Mouse (Mus musculus): ENCODE results near the gene Tfr2. TPM values are rescaled to one million over a fixed set of nuclear protein-coding genes. Genes with fewer than 3 reads are reported as not detected.

Tfr2 gene
- polyA plus RNA-seq, 1 experiment, result 0.68 TPM

DNA sequence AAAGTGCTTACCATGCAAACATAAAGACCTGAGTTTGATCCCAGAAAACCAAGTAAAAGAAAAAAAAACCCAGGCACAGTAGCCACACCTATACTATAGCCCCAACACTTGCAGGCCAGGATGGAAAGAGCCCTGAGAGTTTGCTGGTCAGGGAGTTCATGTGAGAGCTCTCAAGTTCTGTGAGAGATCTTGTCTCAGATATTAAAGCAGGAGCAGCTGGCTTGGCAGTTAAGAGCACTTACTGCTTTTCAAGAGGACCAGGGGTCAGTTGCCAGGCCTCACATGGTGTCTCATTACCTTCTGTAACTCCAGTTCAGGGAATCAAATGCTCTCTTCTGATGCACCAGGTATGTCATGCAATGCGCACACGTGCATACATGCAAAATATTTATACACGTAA, 34.9 kb upstream of the Tfr2 start:
- no peak overlapping the region for H3K4me3 ChIP-seq (ENCODE audit: insufficient read depth, low read length)
- no peak overlapping the region for H3K27ac ChIP-seq (ENCODE audit: insufficient read depth, low read length)
- peaks cover 3% of the 10 kb centered on the region; the same call in 1 of the 2 replicates for H3K4me1 ChIP-seq (ENCODE audit: control insufficient read depth, insufficient read depth, low read length)
- TF ChIP-seq POLR2A (IDR thresholded peaks at IDR 0.05; ENCODE audit: low read depth, low read length), result no peak
- TF ChIP-seq CTCF (IDR thresholded peaks at IDR 0.05; ENCODE audit: borderline replicate concordance, insufficient read depth, low read length), result no peak

- H3K4me3 ChIP-seq (ENCODE audit: insufficient read depth, low read length), result no peak overlapping the region
- TF ChIP-seq CTCF (IDR thresholded peaks at IDR 0.05; ENCODE audit: borderline replicate concordance, insufficient read depth, low read length), result no peak
- TF ChIP-seq POLR2A (IDR thresholded peaks at IDR 0.05; ENCODE audit: low read depth, low read length), result no peak
- no peak overlapping the region for H3K27ac ChIP-seq (ENCODE audit: insufficient read depth, low read length)
- H3K4me1 ChIP-seq (ENCODE audit: control insufficient read depth, insufficient read depth, low read length), result peaks cover 3% of the 10 kb centered on the region; the same call in 1 of the 2 replicates
These were observed 34.3 kb upstream of the Tfr2 start for GRCm38 (mm10) chr5:137535318-137535717.

GRCm38 (mm10) chr5:137537461-137537860, 32.2 kb upstream of the Tfr2 start:
- Histone ChIP-seq H3K27ac (ENCODE audit: insufficient read depth, low read length) (no peak overlapping the region), H3K4me1 (ENCODE audit: control insufficient read depth, insufficient read depth, low read length) (peaks cover 3% of the 10 kb centered on the region; the same call in 1 of the 2 replicates), H3K4me3 (ENCODE audit: insufficient read depth, low read length) (no peak overlapping the region)
- TF ChIP-seq CTCF (IDR thresholded peaks at IDR 0.05; ENCODE audit: borderline replicate concordance, insufficient read depth, low read length), result no peak
- no peak for TF ChIP-seq POLR2A (IDR thresholded peaks at IDR 0.05; ENCODE audit: low read depth, low read length)

- H3K4me3 ChIP-seq (ENCODE audit: insufficient read depth, low read length), result no peak overlapping the region
- H3K27ac ChIP-seq (ENCODE audit: insufficient read depth, low read length), result no peak overlapping the region
- no peak for TF ChIP-seq POLR2A (IDR thresholded peaks at IDR 0.05; ENCODE audit: low read depth, low read length)
- no peak for TF ChIP-seq CTCF (IDR thresholded peaks at IDR 0.05; ENCODE audit: borderline replicate concordance, insufficient read depth, low read length)
- no peaks in the 10 kb centered on the region for H3K4me1 ChIP-seq (ENCODE audit: control insufficient read depth, insufficient read depth, low read length)
These were observed 30.3 kb upstream of the Tfr2 start for GRCm38 (mm10) chr5:137539291-137539801.

- Histone ChIP-seq H3K4me3 (ENCODE audit: insufficient read depth, low read length) (no peak overlapping the region), H3K4me1 (ENCODE audit: control insufficient read depth, insufficient read depth, low read length) (no peaks in the 10 kb centered on the region), H3K27ac (ENCODE audit: insufficient read depth, low read length) (no peak overlapping the region)
- TF ChIP-seq POLR2A (IDR thresholded peaks at IDR 0.05; ENCODE audit: low read depth, low read length), result no peak
- TF ChIP-seq CTCF (IDR thresholded peaks at IDR 0.05; ENCODE audit: borderline replicate concordance, insufficient read depth, low read length), result no peak
These were observed 28.6 kb upstream of the Tfr2 start for GRCm38 (mm10) chr5:137540991-137541390.

DNA sequence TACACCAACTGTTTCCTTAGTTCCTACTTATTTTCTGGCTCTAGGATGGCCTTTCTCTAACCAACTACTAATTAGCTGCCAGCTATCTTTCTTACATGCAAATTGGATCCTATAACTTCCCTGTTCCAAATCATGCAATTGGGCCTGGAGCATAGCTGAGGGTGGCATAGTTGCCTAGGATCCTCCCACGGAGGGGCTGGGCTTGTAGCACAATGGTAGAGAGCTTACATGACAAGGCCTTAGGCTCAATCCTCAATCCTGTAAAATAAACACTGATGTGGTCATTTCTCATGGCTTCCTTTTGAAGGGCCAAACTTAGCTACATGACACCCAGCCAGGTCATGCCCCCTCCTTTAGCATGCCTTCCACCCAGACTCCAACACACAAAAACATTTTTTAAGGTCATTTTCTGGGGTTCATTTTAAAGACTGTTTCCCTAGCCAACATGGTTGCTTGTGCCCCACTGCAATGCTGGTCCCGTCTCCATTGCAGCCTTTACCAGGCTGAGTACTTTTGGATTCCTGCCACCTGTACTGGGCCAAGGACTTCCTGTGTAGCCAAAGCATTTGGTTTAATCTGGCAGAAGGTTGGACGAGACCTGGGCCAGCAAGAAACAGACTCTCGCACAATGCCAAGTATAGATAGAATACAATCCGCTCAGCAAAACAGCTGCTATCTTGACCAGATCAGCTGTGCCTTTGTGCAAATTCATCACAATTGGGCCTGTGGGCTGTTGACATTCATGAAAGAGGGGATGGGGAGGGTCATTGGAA, 27.7 kb upstream of the Tfr2 start:
- H3K4me1 ChIP-seq (ENCODE audit: control insufficient read depth, insufficient read depth, low read length), result no peaks in the 10 kb centered on the region
- no peak overlapping the region for H3K27ac ChIP-seq (ENCODE audit: insufficient read depth, low read length)
- no peak overlapping the region for H3K4me3 ChIP-seq (ENCODE audit: insufficient read depth, low read length)
- TF ChIP-seq CTCF (IDR thresholded peaks at IDR 0.05; ENCODE audit: borderline replicate concordance, insufficient read depth, low read length) (no peak), POLR2A (IDR thresholded peaks at IDR 0.05; ENCODE audit: low read depth, low read length) (no peak)

GRCm38 (mm10) chr5:137544926-137545325, 24.7 kb upstream of the Tfr2 start:
- Histone ChIP-seq H3K27ac (ENCODE audit: insufficient read depth, low read length) (no peak overlapping the region), H3K4me3 (ENCODE audit: insufficient read depth, low read length) (no peak overlapping the region), H3K4me1 (ENCODE audit: control insufficient read depth, insufficient read depth, low read length) (no peaks in the 10 kb centered on the region)
- TF ChIP-seq POLR2A (IDR thresholded peaks at IDR 0.05; ENCODE audit: low read depth, low read length) (no peak), CTCF (IDR thresholded peaks at IDR 0.05; ENCODE audit: borderline replicate concordance, insufficient read depth, low read length) (no peak)

- Histone ChIP-seq H3K4me3 (ENCODE audit: insufficient read depth, low read length) (no peak overlapping the region), H3K27ac (ENCODE audit: insufficient read depth, low read length) (no peak overlapping the region), H3K4me1 (ENCODE audit: control insufficient read depth, insufficient read depth, low read length) (no peaks in the 10 kb centered on the region; the same call in 1 of the 2 replicates)
- TF ChIP-seq POLR2A (IDR thresholded peaks at IDR 0.05; ENCODE audit: low read depth, low read length) (no peak), CTCF (IDR thresholded peaks at IDR 0.05; ENCODE audit: borderline replicate concordance, insufficient read depth, low read length) (no peak)
These were observed 24.0 kb upstream of the Tfr2 start for GRCm38 (mm10) chr5:137545596-137545995.

DNA sequence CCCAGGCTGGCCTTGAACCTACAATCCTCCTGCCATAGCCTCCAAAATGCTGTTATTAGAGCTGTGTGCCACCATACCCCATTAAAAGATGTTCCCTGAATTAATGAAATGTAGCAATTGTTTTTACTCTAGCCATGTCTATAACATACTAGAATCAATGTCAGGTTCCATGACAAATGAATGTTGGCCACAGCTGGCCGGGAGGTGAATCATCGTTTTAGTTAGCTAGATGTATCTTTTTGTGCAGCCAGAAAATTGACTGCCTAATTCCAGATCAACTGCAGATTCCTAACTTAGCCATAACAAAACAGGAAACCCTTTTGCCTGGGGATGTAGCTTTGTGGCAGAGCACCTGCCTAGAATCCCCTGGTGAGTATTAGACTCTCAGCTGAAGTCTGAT, 19.8 kb upstream of the Tfr2 start:
- H3K4me3 ChIP-seq (ENCODE audit: insufficient read depth, low read length), result no peak overlapping the region
- TF ChIP-seq POLR2A (IDR thresholded peaks at IDR 0.05; ENCODE audit: low read depth, low read length) (no peak), CTCF (IDR thresholded peaks at IDR 0.05; ENCODE audit: borderline replicate concordance, insufficient read depth, low read length) (no peak)
- no peak overlapping the region for H3K27ac ChIP-seq (ENCODE audit: insufficient read depth, low read length)
- no peaks in the 10 kb centered on the region; the same call in 1 of the 2 replicates for H3K4me1 ChIP-seq (ENCODE audit: control insufficient read depth, insufficient read depth, low read length)

- Histone ChIP-seq H3K4me1 (ENCODE audit: control insufficient read depth, insufficient read depth, low read length) (no peaks in the 10 kb centered on the region; the same call in 1 of the 2 replicates), H3K27ac (ENCODE audit: insufficient read depth, low read length) (no peak overlapping the region), H3K4me3 (ENCODE audit: insufficient read depth, low read length) (no peak overlapping the region)
- TF ChIP-seq POLR2A (IDR thresholded peaks at IDR 0.05; ENCODE audit: low read depth, low read length) (no peak), CTCF (IDR thresholded peaks at IDR 0.05; ENCODE audit: borderline replicate concordance, insufficient read depth, low read length) (no peak)
These were observed 18.5 kb upstream of the Tfr2 start for GRCm38 (mm10) chr5:137551119-137551518.

Measured in embryonic fibroblast, embryonic 13.5 days (primary cell).